8 mouse cellular contexts compared by ENCODE assay signal in genomic region chr9:97018677-97019147, GRCm38 (mm10). TPM values are rescaled to one million over a fixed set of nuclear protein-coding genes. Genes with fewer than 3 reads are reported as not detected.
DNase-seq lines count a peak whose midpoint lies in the region; ATAC-seq and TF ChIP-seq lines count a peak whose summit lies in the region.

Spsb4 (minus strand) TSS chr9:97018843.

- peak within 1 kb of the TSS; percentile 75 for H3K27ac ChIP-seq in gastrocnemius, adult 2 months
- peak within 1 kb of the TSS; percentile 97 for H3K27ac ChIP-seq in hindbrain, embryonic 15.5 days (replicated peaks)
- H3K27ac ChIP-seq in macrophage, result no peak within 1 kb of the TSS

- peak within 1 kb of the TSS; percentile 90 for H3K4me2 ChIP-seq in hindbrain, embryonic 15.5 days

- H3K9me3 ChIP-seq in hindbrain, embryonic 15.5 days, result no peaks in the 10 kb centered on the region

- 0% methylated on average over 45 of the region's 47 CpGs for WGBS in hindbrain, embryonic 15.5 days
- WGBS in macrophage (ENCODE audit: missing documents), result 1% methylated on average over 35 of the region's 47 CpGs

- TF ChIP-seq CTCF in gastrocnemius, adult 2 months (IDR thresholded peaks at IDR 0.05), result peak; percentile 68

- no peaks in the 10 kb centered on the region for H3K79me2 ChIP-seq in macrophage (ENCODE audit: inconsistent target)

- H3K27me3 ChIP-seq in hindbrain, embryonic 15.5 days, result no peaks in the 10 kb centered on the region

- peak; percentile 89 for ATAC-seq in hindbrain, embryonic 15.5 days (ENCODE audit: low FRiP score, low read depth)

- peak within 1 kb of the TSS; percentile 86 for H3K4me3 ChIP-seq in gastrocnemius, adult 2 months
- H3K4me3 ChIP-seq in hindbrain, embryonic 15.5 days, result peak within 1 kb of the TSS; percentile 81
- H3K4me3 ChIP-seq in macrophage (ENCODE audit: inconsistent target), result peak within 1 kb of the TSS; percentile 30

- intact Hi-C loops in gastrocnemius, adult 2 months (cut with DNase I), result loop anchor here (2.0 to 5.0 kb wide), 2 partner anchors 49 to 58 kb away; no protein-coding TSS in a partner anchor

- H3K9ac ChIP-seq in hindbrain, embryonic 15.5 days, result peak within 1 kb of the TSS; percentile 90

- peak; percentile 88 for DNase-seq in R1 (ENCODE audit: low read depth, low spot score)
- DNase-seq in cerebellum, postnatal 25 days, result peak; percentile 67 to 76
- DNase-seq in gastrocnemius, adult 2 months, result peak; percentile 93
- peak; percentile 40 to 65 for DNase-seq in left cerebral cortex, adult 8-10 months (ENCODE audit: low spot score in 2 of 2)
- peak; percentile 59 for DNase-seq in right cerebral cortex, adult 18-20 months
- DNase-seq in urinary bladder, postnatal 25 days (ENCODE audit: low spot score), result peak; percentile 52

- H3K4me1 ChIP-seq in hindbrain, embryonic 15.5 days (replicated peaks), result peaks cover 47% of the 10 kb centered on the region

- H3K36me3 ChIP-seq in hindbrain, embryonic 15.5 days, result no peaks in the 10 kb centered on the region
- no peaks in the 10 kb centered on the region for H3K36me3 ChIP-seq in macrophage (ENCODE audit: inconsistent target)

RNA-seq across cellular contexts. Expression of gene Spsb4, which starts in this region (rescaled TPM):
- total RNA-seq in gastrocnemius, adult 2 months (2021), result 1 to 10 TPM in 1 of 2 experiments, under 1 TPM in 1; 0.94 to 2.3 TPM
- polyA plus RNA-seq in hindbrain, embryonic 15.5 days (2015; fragmentation: Nextera tagmentation; extraction: Ambion mirVana), result 43.3 and 46.3 TPM in 2 replicates
- 1 to 10 TPM; 3.7 to 5.1 (median 4.4) TPM for total RNA-seq in left cerebral cortex, adult 8-10 months (2022)
- total RNA-seq in macrophage (2018; cell fraction: chromatin; rRNA removed), result 10 to 100 TPM in 6 of 26 experiments, 1 to 10 TPM in 18, under 1 TPM in 2; 0.50 to 19.3 (median 5.6) TPM
- total RNA-seq in macrophage (2018; cell fraction: cytosol; rRNA removed), result 1 to 10 TPM in 18 of 26 experiments, under 1 TPM in 8; 0.44 to 7.7 (median 3.7) TPM
- 10 to 100 TPM in 5 of 26 experiments, 1 to 10 TPM in 19, under 1 TPM in 2; 0.64 to 16.2 (median 4.8) TPM for total RNA-seq in macrophage (2018; cell fraction: nucleus; rRNA removed)
- 2.0 to 8.4 TPM (median 5.6 TPM) in 3 replicates for polyA plus RNA-seq in macrophage (2018)

Comparison
In these comparisons a context has a peak if more than half of its experiments do, and no peak if none do; other contexts are left out.
1. H3K4me3 ChIP-seq: peak in every context shown above with its lines; median percentile 86 in gastrocnemius, adult 2 months; 81 in hindbrain, embryonic 15.5 days; 30 in macrophage.